ENCODE assay signal across 8 mouse cellular contexts in genomic region chr11:95617785-95618465, GRCm38 (mm10). TPM values are rescaled to one million over a fixed set of nuclear protein-coding genes. Genes with fewer than 3 reads are reported as not detected.
A peak's percentile ranks its signal among the peaks of the same experiment; 100 is the strongest.
DNase-seq lines count a peak whose midpoint lies in the region; ATAC-seq lines count a peak whose summit lies in the region.

No protein-coding gene starts in this region.

- WGBS in midbrain, embryonic 16.5 days: 57% methylated on average over 19 of the region's 19 CpGs
- 59% methylated on average over 19 of the region's 19 CpGs for WGBS in midbrain, embryonic 13.5 days
- 45% methylated on average over 19 of the region's 19 CpGs for WGBS in stomach, embryonic 14.5 days

- H3K4me1 ChIP-seq in midbrain, embryonic 16.5 days (ENCODE audit: control insufficient read depth, insufficient read depth, low read length): no peaks in the 10 kb centered on the region
- H3K4me1 ChIP-seq in midbrain, embryonic 13.5 days (replicated peaks): peaks cover 11% of the 10 kb centered on the region
- H3K4me1 ChIP-seq in stomach, embryonic 14.5 days (ENCODE audit: control insufficient read depth, insufficient read depth, low read length): peaks cover 17% of the 10 kb centered on the region

- H3K4me2 ChIP-seq in midbrain, embryonic 16.5 days (ENCODE audit: low read length): 0 out of 2 replicates have a peak overlapping the region, but pooled peaks have one; percentile 9
- H3K4me2 ChIP-seq in midbrain, embryonic 13.5 days (replicated peaks): no peak overlapping the region
- H3K4me2 ChIP-seq in stomach, embryonic 14.5 days (replicated peaks; ENCODE audit: low read depth, low read length): 0 out of 2 replicates have a peak overlapping the region, but pooled peaks have one; percentile 12

- H3K27me3 ChIP-seq in midbrain, embryonic 16.5 days (ENCODE audit: control insufficient read depth, insufficient read depth, low read depth, low read length): no peaks in the 10 kb centered on the region
- 0 out of 2 replicates have a peak, but pooled peaks cover 5% of the 10 kb centered on the region for H3K27me3 ChIP-seq in midbrain, embryonic 13.5 days
- no peaks in the 10 kb centered on the region for H3K27me3 ChIP-seq in stomach, embryonic 14.5 days (ENCODE audit: control insufficient read depth, insufficient read depth, low read length)

- ATAC-seq in midbrain, embryonic 16.5 days: no peak
- ATAC-seq in midbrain, embryonic 13.5 days: no peak
- ATAC-seq in stomach, embryonic 14.5 days (ENCODE audit: insufficient number of reproducible peaks, insufficient read depth, low FRiP score, low read depth): no peak

- H3K4me3 ChIP-seq in midbrain, embryonic 16.5 days (ENCODE audit: low read depth, low read length): no peak overlapping the region
- no peak overlapping the region for H3K4me3 ChIP-seq in midbrain, embryonic 13.5 days (replicated peaks)
- no peak overlapping the region for H3K4me3 ChIP-seq in stomach, embryonic 14.5 days (ENCODE audit: low read depth, low read length)

- no peak overlapping the region for H3K27ac ChIP-seq in midbrain, embryonic 16.5 days (ENCODE audit: low read length)
- H3K27ac ChIP-seq in midbrain, embryonic 13.5 days: no peak overlapping the region
- H3K27ac ChIP-seq in stomach, embryonic 14.5 days (ENCODE audit: low read length): no peak overlapping the region

- H3K9me3 ChIP-seq in midbrain, embryonic 16.5 days (replicated peaks; ENCODE audit: control insufficient read depth, low read length, poor library complexity, severe bottlenecking): no peaks in the 10 kb centered on the region
- H3K9me3 ChIP-seq in midbrain, embryonic 13.5 days: no peaks in the 10 kb centered on the region
- H3K9me3 ChIP-seq in stomach, embryonic 14.5 days (ENCODE audit: control insufficient read depth, low read depth, low read length): no peaks in the 10 kb centered on the region

- H3K9ac ChIP-seq in midbrain, embryonic 16.5 days (ENCODE audit: low read depth, low read length): no peak overlapping the region
- H3K9ac ChIP-seq in midbrain, embryonic 13.5 days (replicated peaks): no peak overlapping the region
- H3K9ac ChIP-seq in stomach, embryonic 14.5 days (replicated peaks; ENCODE audit: low read depth, low read length): no peak overlapping the region

- peak; percentile 37 to 53 for DNase-seq in cerebellum, postnatal 25 days
- DNase-seq in layer of hippocampus, postnatal 36 days: peak; percentile 43 to 52
- DNase-seq in spleen, adult 12 weeks (ENCODE audit: low spot score): no peak
- DNase-seq in urinary bladder, adult 18-20 months (ENCODE audit: low spot score in 2 of 2): no peak
- DNase-seq in thymus, postnatal 36 days: no peak

- H3K36me3 ChIP-seq in midbrain, embryonic 16.5 days (ENCODE audit: control insufficient read depth, insufficient read depth, low read length): no peaks in the 10 kb centered on the region
- H3K36me3 ChIP-seq in midbrain, embryonic 13.5 days: no peaks in the 10 kb centered on the region
- no peaks in the 10 kb centered on the region for H3K36me3 ChIP-seq in stomach, embryonic 14.5 days (ENCODE audit: control insufficient read depth, insufficient read depth, low read length)

RNA-seq across cellular contexts. Expression of gene Ngfr, which starts 30.4 kb away (rescaled TPM):
- polyA plus RNA-seq in midbrain, embryonic 16.5 days (2015; fragmentation: Nextera tagmentation; extraction: Ambion mirVana): 10.2 and 10.8 TPM in 2 replicates
- polyA plus RNA-seq in midbrain, embryonic 13.5 days (2015; fragmentation: Nextera tagmentation; extraction: Ambion mirVana): 13.8 and 17.2 TPM in 2 replicates
- 1 to 10 TPM in 1 of 2 experiments, under 1 TPM in 1; 0.91 to 1.3 TPM for total RNA-seq in layer of hippocampus, postnatal 36 days (2021)
- 8.5 and 9.3 TPM in 2 replicates for polyA plus RNA-seq in stomach, embryonic 14.5 days (2014; fragmentation: Nextera tagmentation; extraction: Ambion mirVana)

RNA-seq across cellular contexts. Expression of gene Phb, which starts 48.8 kb away (rescaled TPM):
- polyA plus RNA-seq in midbrain, embryonic 16.5 days (2015; fragmentation: Nextera tagmentation; extraction: Ambion mirVana): 195 and 197 TPM in 2 replicates
- polyA plus RNA-seq in midbrain, embryonic 13.5 days (2015; fragmentation: Nextera tagmentation; extraction: Ambion mirVana): 168 and 179 TPM in 2 replicates
- 100 to 1,000 TPM; 105 to 106 TPM for total RNA-seq in layer of hippocampus, postnatal 36 days (2021)
- 224 and 239 TPM in 2 replicates for polyA plus RNA-seq in stomach, embryonic 14.5 days (2014; fragmentation: Nextera tagmentation; extraction: Ambion mirVana)

Comparison
In these comparisons a context has a peak if more than half of its experiments do, and no peak if none do; other contexts are left out.
1. DNase-seq: peak in cerebellum, postnatal 25 days (2 of 2) and layer of hippocampus, postnatal 36 days (2 of 2); none in spleen, adult 12 weeks (single experiment), urinary bladder, adult 18-20 months (0 of 2) and thymus, postnatal 36 days (0 of 2).